Mouse (Mus musculus) limb, embryonic 11.5 days (tissue): ENCODE results near the gene Ehd1. TPM values are rescaled to one million over a fixed set of nuclear protein-coding genes. Genes with fewer than 3 reads are reported as not detected.
A peak's percentile ranks its signal among the peaks of the same experiment; 100 is the strongest.

Experiments used
- ATAC-seq: fragments of 200-750 bp; cut with Nextera tagmentation; 2 replicates; pipeline ENCODE4 v1.8.0; 2017; ENCODE audit warnings: low read depth; ENCODE audit not compliant: insufficient number of reproducible peaks, low FRiP score, low TSS enrichment
- DNase-seq: peaks from one replicate; pipeline ENCODE4 v3.0.0-alpha.2; 2015; ENCODE audit warnings: low spot score
- H3K27ac ChIP-seq: fragments of 300-500 bp; sonication (generic); replicated peaks from 2 replicates; pipeline ENCODE4 v1.5.1; 2014; ENCODE audit warnings: low read depth, mild to moderate bottlenecking, low read length
- H3K27me3 ChIP-seq: fragments of 300-500 bp; sonication (generic); 2 replicates; pipeline ENCODE4 v1.6.1; 2014; ENCODE audit warnings: mild to moderate bottlenecking, low read length, mixed read lengths; ENCODE audit not compliant: control insufficient read depth, insufficient read depth
- H3K36me3 ChIP-seq: fragments of 300-500 bp; sonication (generic); 2 replicates; pipeline ENCODE4 v1.6.1; 2014; ENCODE audit warnings: mild to moderate bottlenecking, low read length, moderate library complexity, mixed read lengths; ENCODE audit not compliant: control insufficient read depth, insufficient read depth
- H3K4me1 ChIP-seq: fragments of 300-500 bp; sonication (generic); 2 replicates; pipeline ENCODE4 v1.6.1; 2014; ENCODE audit warnings: low read length, mixed read lengths; ENCODE audit not compliant: control insufficient read depth, insufficient read depth
- H3K4me2 ChIP-seq: fragments of 300-500 bp; sonication (generic); 2 replicates; pipeline ENCODE4 v1.6.1; 2014; ENCODE audit warnings: low read depth, mild to moderate bottlenecking, moderate library complexity; ENCODE audit not compliant: severe bottlenecking
- H3K4me3 ChIP-seq: fragments of 300-500 bp; sonication (generic); 2 replicates; pipeline ENCODE4 v1.5.1; 2014; ENCODE audit warnings: low read depth, low read length
- H3K9ac ChIP-seq: fragments of 300-500 bp; sonication (generic); 2 replicates; pipeline ENCODE4 v1.6.1; 2014; ENCODE audit warnings: mild to moderate bottlenecking, low read length
- H3K9me3 ChIP-seq: fragments of 300-500 bp; sonication (generic); 2 replicates; pipeline ENCODE4 v1.6.1; 2016; ENCODE audit warnings: low read length; ENCODE audit not compliant: control insufficient read depth
- WGBS: fragments of 180-500 bp; shearing (Covaris S2); extraction: QIAGEN DNeasy Blood & Tissue Kit; methylation state at CpG from one replicate; pipeline ENCODE4 v1.1.7; 2014; 5-methylcytosine and 5-hydroxymethylcytosine counted together
- polyA plus RNA-seq: library from polyadenylated mRNA; unstranded; fragments of >200 nt; fragmentation: Nextera tagmentation; extraction: Ambion mirVana; gene quantifications from 2 replicates; pipeline ENCODE4 v1.2.1, GENCODE M21; 2014

The Ehd1 gene
- polyA plus RNA-seq, 1 experiment from 2014 or later = 56.1 TPM

DNA sequence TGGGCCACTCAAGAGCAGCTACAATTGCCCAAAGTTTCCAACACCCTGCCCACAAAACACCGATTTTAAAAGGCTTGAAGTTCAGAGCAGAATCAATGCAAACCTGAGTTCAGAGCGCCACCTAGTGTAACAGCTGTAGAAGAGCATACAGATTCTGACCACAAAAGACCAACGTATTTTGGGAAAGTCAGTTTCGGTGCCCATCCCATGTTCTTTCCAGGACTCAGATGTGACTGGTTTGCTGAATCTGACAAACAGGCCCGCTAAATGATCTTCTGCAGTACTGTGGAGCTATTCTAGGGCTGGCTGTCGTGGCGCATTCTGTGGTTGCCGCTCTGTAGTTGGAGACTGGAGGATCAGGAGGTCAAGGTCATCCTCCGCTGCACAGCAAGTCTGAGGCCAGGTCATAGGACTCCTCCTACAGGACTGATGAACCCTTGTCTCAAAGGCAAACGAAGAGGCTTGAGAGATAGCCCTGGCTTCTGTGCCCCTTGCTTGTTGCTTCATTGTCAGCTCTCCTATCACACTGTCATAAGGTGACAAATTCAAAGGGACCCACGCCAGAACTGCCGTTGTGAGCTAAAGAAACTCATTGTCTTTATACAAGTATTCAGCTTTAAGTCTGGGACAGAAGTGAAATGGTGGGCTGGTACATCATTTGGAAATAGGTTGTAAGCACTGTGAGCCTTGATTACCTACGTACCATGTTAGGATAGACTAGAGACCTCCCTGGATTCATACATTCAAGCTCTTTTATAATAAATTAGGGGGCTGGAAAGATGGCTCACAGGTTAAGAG is 55.4 kb downstream of the Ehd1 start:
- DNase-seq (peak; percentile 78), ATAC-seq (no peak)
- H3K9me3 ChIP-seq = no peaks in the 10 kb centered on the region
- 0 out of 2 replicates have a peak overlapping the region, but pooled peaks have one; percentile 20 for H3K4me2 ChIP-seq
- WGBS = 28% methylated on average over 13 of the region's 13 CpGs
- no peaks in the 10 kb centered on the region for H3K36me3 ChIP-seq
- H3K9ac ChIP-seq = peak overlapping the region; percentile 34
- H3K4me3 ChIP-seq = no peak overlapping the region
- H3K27ac ChIP-seq = no peak overlapping the region
- H3K4me1 ChIP-seq = peaks cover 20% of the 10 kb centered on the region
- no peaks in the 10 kb centered on the region for H3K27me3 ChIP-seq

DNA sequence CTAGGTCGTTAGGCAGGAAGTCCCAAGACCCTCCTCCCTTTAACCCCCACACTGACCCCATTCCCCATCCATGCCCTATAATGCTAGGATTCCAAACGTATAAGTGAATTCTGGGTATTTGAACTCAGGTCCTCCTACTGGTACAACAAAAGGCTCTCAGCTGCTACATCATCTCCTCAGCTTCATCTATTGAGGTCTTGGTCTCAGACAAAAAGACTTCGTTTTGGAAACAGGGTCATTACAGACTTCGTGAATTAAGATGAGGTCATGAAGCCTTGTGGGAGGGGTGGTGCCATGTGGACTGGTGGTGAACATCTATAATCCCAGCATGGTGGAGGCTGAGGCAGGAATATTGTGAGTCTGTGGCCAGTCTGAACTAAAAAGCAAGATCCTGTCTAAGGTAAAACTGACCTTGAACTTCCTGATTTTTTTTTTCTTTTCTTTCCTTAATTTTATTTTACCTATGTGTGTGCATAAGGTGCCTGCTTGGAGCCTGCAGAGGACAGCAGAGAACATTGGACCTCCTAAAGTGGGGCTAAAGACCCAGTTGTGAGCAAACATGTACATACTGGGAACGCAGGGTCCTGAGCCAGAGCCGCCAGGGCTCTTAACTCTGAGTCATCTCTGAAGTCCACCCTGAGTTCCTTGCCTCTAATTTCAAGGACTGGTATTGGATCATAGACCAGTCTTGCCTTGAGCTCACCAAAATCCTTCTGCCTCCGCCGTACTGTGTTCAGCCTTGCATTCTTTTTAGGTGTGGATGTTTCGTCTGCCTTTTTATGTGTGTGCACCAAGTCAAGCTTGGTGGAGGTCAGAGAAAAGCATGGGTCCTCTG is 57.5 kb downstream of the Ehd1 start:
- H3K4me1 ChIP-seq = peaks cover 20% of the 10 kb centered on the region
- H3K4me3 ChIP-seq = peak overlapping the region; percentile 88
- no peaks in the 10 kb centered on the region for H3K9me3 ChIP-seq
- peak overlapping the region; percentile 40 for H3K9ac ChIP-seq
- H3K27me3 ChIP-seq = no peaks in the 10 kb centered on the region
- no peak for DNase-seq
- ATAC-seq = peak; percentile 14; the same call in 1 of the 2 replicates
- H3K4me2 ChIP-seq = peak overlapping the region; percentile 39
- WGBS = 70% methylated on average over 9 of the region's 9 CpGs
- peaks cover 17% of the 10 kb centered on the region for H3K36me3 ChIP-seq
- peak overlapping the region; percentile 61; the same call in 1 of the 2 replicates for H3K27ac ChIP-seq

- Histone ChIP-seq H3K27me3 (no peaks in the 10 kb centered on the region), H3K9ac (peak within 1 kb of the TSS; percentile 77), H3K27ac (peak within 1 kb of the TSS; percentile 61), H3K4me3 (peak within 1 kb of the TSS; percentile 88), H3K9me3 (no peaks in the 10 kb centered on the region), H3K4me1 (peaks cover 20% of the 10 kb centered on the region), H3K36me3 (peaks cover 20% of the 10 kb centered on the region), H3K4me2 (peak within 1 kb of the TSS; percentile 88)
- DNase-seq (peak; percentile 94), ATAC-seq (peak; percentile 90)
- WGBS = under 1% methylated on average over 42 of the region's 43 CpGs
Measured at GRCm38 (mm10) chr19:6334673-6335457, 58.3 kb downstream of the Ehd1 start, which contains the start of gene Men1. Gene Men1 (plus strand): TSS chr19:6334979.

DNA sequence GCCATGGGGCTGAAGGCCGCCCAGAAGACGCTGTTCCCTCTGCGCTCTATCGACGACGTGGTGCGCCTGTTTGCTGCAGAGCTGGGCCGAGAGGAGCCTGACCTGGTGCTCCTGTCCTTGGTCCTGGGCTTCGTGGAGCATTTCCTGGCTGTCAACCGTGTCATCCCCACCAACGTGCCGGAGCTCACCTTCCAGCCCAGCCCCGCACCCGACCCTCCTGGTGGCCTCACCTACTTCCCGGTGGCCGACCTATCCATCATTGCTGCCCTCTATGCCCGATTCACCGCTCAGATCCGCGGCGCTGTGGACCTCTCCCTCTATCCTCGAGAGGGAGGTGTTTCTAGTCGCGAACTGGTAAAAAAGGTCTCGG is 58.9 kb downstream of the Ehd1 start:
- peak overlapping the region; percentile 88 for H3K4me3 ChIP-seq
- peaks cover 22% of the 10 kb centered on the region for H3K36me3 ChIP-seq
- H3K27ac ChIP-seq = peak overlapping the region; percentile 45; the same call in 1 of the 2 replicates
- peaks cover 25% of the 10 kb centered on the region for H3K4me1 ChIP-seq
- DNase-seq (peak; percentile 38), ATAC-seq (no peak)
- H3K9me3 ChIP-seq = no peaks in the 10 kb centered on the region
- peak overlapping the region; percentile 88 for H3K4me2 ChIP-seq
- under 1% methylated on average over 25 of the region's 25 CpGs for WGBS
- H3K27me3 ChIP-seq = no peaks in the 10 kb centered on the region
- peak overlapping the region; percentile 77 for H3K9ac ChIP-seq

- no peaks in the 10 kb centered on the region for H3K9me3 ChIP-seq
- peaks cover 26% of the 10 kb centered on the region for H3K4me1 ChIP-seq
- no peak overlapping the region for H3K4me3 ChIP-seq
- 96% methylated on average over 10 of the region's 10 CpGs for WGBS
- peak overlapping the region; percentile 88; the same call in 1 of the 2 replicates for H3K4me2 ChIP-seq
- no peak for DNase-seq
- H3K9ac ChIP-seq = no peak overlapping the region; the same call in 1 of the 2 replicates
- ATAC-seq = no peak
- H3K36me3 ChIP-seq = peaks cover 22% of the 10 kb centered on the region
- no peak overlapping the region for H3K27ac ChIP-seq
- no peaks in the 10 kb centered on the region for H3K27me3 ChIP-seq
Measured at GRCm38 (mm10) chr19:6336920-6337319, 60.4 kb downstream of the Ehd1 start.

DNA sequence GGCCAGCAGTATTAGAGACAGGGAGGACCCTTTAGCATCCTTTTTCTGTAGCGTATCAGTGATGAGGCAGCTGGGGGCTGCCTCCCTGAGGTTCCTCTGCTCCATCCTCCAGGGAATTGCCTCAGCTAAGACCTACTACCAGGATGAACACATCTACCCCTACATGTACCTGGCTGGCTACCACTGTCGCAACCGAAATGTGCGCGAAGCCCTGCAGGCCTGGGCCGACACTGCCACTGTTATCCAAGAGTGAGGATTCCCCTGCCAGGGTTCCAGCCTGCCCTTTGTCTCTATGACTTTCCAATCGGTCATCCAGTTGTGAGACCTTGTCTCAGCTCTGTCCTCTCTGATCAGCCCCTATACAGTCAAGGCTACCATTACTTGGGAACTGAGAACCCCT is 61.6 kb downstream of the Ehd1 start:
- H3K4me1 ChIP-seq = peaks cover 26% of the 10 kb centered on the region
- H3K9me3 ChIP-seq = no peaks in the 10 kb centered on the region
- H3K27me3 ChIP-seq = no peaks in the 10 kb centered on the region
- ATAC-seq = no peak
- 95% methylated on average over 7 of the region's 7 CpGs for WGBS
- peaks cover 22% of the 10 kb centered on the region for H3K36me3 ChIP-seq
- H3K4me2 ChIP-seq = no peak overlapping the region
- H3K9ac ChIP-seq = no peak overlapping the region
- no peak overlapping the region for H3K4me3 ChIP-seq
- no peak for DNase-seq
- H3K27ac ChIP-seq = no peak overlapping the region

- DNase-seq (no peak), ATAC-seq (no peak)
- Histone ChIP-seq H3K4me3 (no peak overlapping the region), H3K4me1 (peaks cover 26% of the 10 kb centered on the region), H3K9me3 (no peaks in the 10 kb centered on the region), H3K9ac (no peak overlapping the region), H3K4me2 (no peak overlapping the region), H3K27ac (no peak overlapping the region), H3K27me3 (no peaks in the 10 kb centered on the region), H3K36me3 (peaks cover 23% of the 10 kb centered on the region)
- WGBS = 94% methylated on average over 11 of the region's 11 CpGs
Measured at GRCm38 (mm10) chr19:6338716-6339115, 62.2 kb downstream of the Ehd1 start.

DNA sequence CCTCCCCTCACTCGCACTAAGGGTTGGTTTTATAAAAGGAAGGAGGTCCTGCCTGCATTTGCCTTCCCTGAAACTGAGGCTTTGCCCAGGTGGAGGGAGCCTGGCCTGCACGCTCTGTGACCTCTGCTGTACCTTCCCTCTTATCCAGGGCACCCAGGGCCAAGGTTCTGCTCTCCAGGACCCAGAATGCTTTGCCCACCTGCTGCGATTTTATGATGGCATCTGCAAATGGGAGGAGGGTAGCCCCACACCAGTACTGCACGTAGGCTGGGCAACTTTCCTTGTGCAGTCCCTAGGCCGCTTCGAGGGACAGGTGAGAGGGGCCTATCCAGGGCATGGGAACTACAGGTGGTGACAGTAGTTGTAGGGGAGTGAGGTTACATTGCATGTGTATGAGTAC is 62.7 kb downstream of the Ehd1 start:
- Histone ChIP-seq H3K4me3 (no peak overlapping the region), H3K36me3 (peaks cover 25% of the 10 kb centered on the region), H3K4me1 (peaks cover 21% of the 10 kb centered on the region), H3K4me2 (no peak overlapping the region), H3K27me3 (no peaks in the 10 kb centered on the region), H3K27ac (no peak overlapping the region), H3K9me3 (no peaks in the 10 kb centered on the region), H3K9ac (no peak overlapping the region)
- DNase-seq = no peak
- ATAC-seq = no peak
- 94% methylated on average over 6 of the region's 6 CpGs for WGBS
